Mouse (Mus musculus) R1 (cell line): ENCODE data around the gene Fam124a.
A peak's percentile ranks its signal among the peaks of the same experiment; 100 is the strongest.
"Not testable (repeated sequence)": the region's sequence is repeated elsewhere in the genome, so short reads cannot be mapped to it uniquely, and the experiment has no call there.

Source experiments
- DNase-seq: peaks from one replicate; pipeline ENCODE4 v3.0.0-alpha.2; 2018; ENCODE audit warnings: low read depth, low spot score

Gene Fam124a

GRCm38 (mm10) chr14:62555309-62555829 lies at the start of gene Fam124a:
Gene Fam124a, plus strand, starts transcription at chr14:62555737.
- peak; percentile 79 for DNase-seq

- no peak for DNase-seq
Observed at GRCm38 (mm10) chr14:62506261-62506660, 49.3 kb upstream of the Fam124a start.

GRCm38 (mm10) chr14:62509350-62509749 lies 46.2 kb upstream of the Fam124a start:
- DNase-seq = no peak

- DNase-seq = no peak
Observed at GRCm38 (mm10) chr14:62512845-62513244, 42.7 kb upstream of the Fam124a start.

GRCm38 (mm10) chr14:62530951-62531350 lies 24.6 kb upstream of the Fam124a start:
- DNase-seq = no peak

- no peak for DNase-seq
Observed at GRCm38 (mm10) chr14:62536127-62536526, 19.4 kb upstream of the Fam124a start.

- no peak for DNase-seq
Observed at GRCm38 (mm10) chr14:62536988-62537387, 18.5 kb upstream of the Fam124a start.

GRCm38 (mm10) chr14:62539834-62540233 lies 15.7 kb upstream of the Fam124a start:
- DNase-seq = no peak

GRCm38 (mm10) chr14:62541751-62542150 lies 13.8 kb upstream of the Fam124a start:
- DNase-seq = no peak

- no peak for DNase-seq
Observed at GRCm38 (mm10) chr14:62546296-62546695, 9.2 kb upstream of the Fam124a start.

GRCm38 (mm10) chr14:62546746-62547145 lies 8.8 kb upstream of the Fam124a start:
- DNase-seq = no peak

GRCm38 (mm10) chr14:62550121-62550520 lies 5.4 kb upstream of the Fam124a start:
- DNase-seq = no peak

GRCm38 (mm10) chr14:62552771-62553170 lies 2.8 kb upstream of the Fam124a start:
- no peak for DNase-seq

GRCm38 (mm10) chr14:62553786-62554185 lies 1.8 kb upstream of the Fam124a start:
- DNase-seq = no peak

GRCm38 (mm10) chr14:62555840-62556810 lies 588 bp downstream of the Fam124a start:
- DNase-seq = peak; percentile 43

- no peak for DNase-seq
Observed at GRCm38 (mm10) chr14:62557111-62557510, 1.6 kb downstream of the Fam124a start.

- no peak for DNase-seq
Observed at GRCm38 (mm10) chr14:62561875-62562748, 6.6 kb downstream of the Fam124a start.

GRCm38 (mm10) chr14:62563679-62564078 lies 8.1 kb downstream of the Fam124a start:
- DNase-seq = no peak

- DNase-seq = not testable (repeated sequence)
Observed at GRCm38 (mm10) chr14:62566821-62567220, 11.3 kb downstream of the Fam124a start, which contains the start of gene Gm4131. Gene Gm4131, minus strand, starts transcription at chr14:62566921.

GRCm38 (mm10) chr14:62569463-62569862 lies 13.9 kb downstream of the Fam124a start:
- DNase-seq = no peak

GRCm38 (mm10) chr14:62570299-62570698 lies 14.8 kb downstream of the Fam124a start:
- no peak for DNase-seq

GRCm38 (mm10) chr14:62573454-62573853 lies 17.9 kb downstream of the Fam124a start:
- DNase-seq = peak; percentile 19
